Mouse (Mus musculus) G1E (cell line): ENCODE measurements around the gene Tmem132d. TPM values are rescaled to one million over a fixed set of nuclear protein-coding genes. Genes with fewer than 3 reads are reported as not detected.

Source experiments
- ATAC-seq: 2 replicates; pipeline ENCODE4 v1.8.0; 2016; ENCODE audit warnings: mild to moderate bottlenecking; ENCODE audit not compliant: insufficient number of reproducible peaks, poor library complexity, low FRiP score, severe bottlenecking; ENCODE audit errors: extremely low read depth
- DNase-seq: peaks from one replicate; pipeline ENCODE4 v3.0.0; 2012; ENCODE audit warnings: low spot score
- H3K27me3 ChIP-seq: 2 replicates; pipeline ENCODE4 v1.6.1; 2012; ENCODE audit warnings: mild to moderate bottlenecking, low read length, inconsistent platforms; ENCODE audit not compliant: insufficient read depth
- H3K36me3 ChIP-seq: replicated peaks from 2 replicates; pipeline ENCODE3; 2012; ENCODE audit warnings: mild to moderate bottlenecking, inconsistent platforms
- H3K4me1 ChIP-seq: 2 replicates; pipeline ENCODE4 v1.6.1; 2012; ENCODE audit warnings: low read depth, low read length, inconsistent platforms, mixed read lengths; ENCODE audit not compliant: insufficient read depth
- H3K4me3 ChIP-seq: 2 replicates; pipeline ENCODE4 v1.5.1; 2012; ENCODE audit warnings: low read depth, mild to moderate bottlenecking, inconsistent platforms, low read length, moderate library complexity, mixed read lengths
- H3K9me3 ChIP-seq: replicated peaks from 2 replicates; pipeline ENCODE4 v1.6.1; 2012; ENCODE audit warnings: inconsistent platforms
- CTCF ChIP-seq: IDR thresholded peaks from 2 replicates; pipeline ENCODE4 v1.5.1; 2012; ENCODE audit warnings: low read depth, low read length, inconsistent platforms, mixed read lengths
- GATA1 ChIP-seq: IDR thresholded peaks from 2 replicates; pipeline ENCODE4 v1.6.1; 2012; ENCODE audit warnings: borderline replicate concordance, low read length, inconsistent platforms, mixed read lengths
- GATA2 ChIP-seq: IDR thresholded peaks from 2 replicates; pipeline ENCODE4 v1.6.1; 2012; ENCODE audit warnings: low read depth, low read length, inconsistent platforms, borderline replicate concordance
- POLR2AphosphoS5 ChIP-seq: IDR thresholded peaks from 2 replicates; pipeline ENCODE4 v1.6.1; 2012; ENCODE audit warnings: low read depth, low read length, inconsistent platforms; ENCODE audit not compliant: insufficient replicate concordance
- TAL1 ChIP-seq: conservative IDR thresholded peaks from 2 replicates; pipeline ENCODE4 v1.6.1; 2012; ENCODE audit warnings: low read depth, low read length, inconsistent platforms, mixed read lengths
- polyA plus RNA-seq: library from polyadenylated mRNA; stranded (reverse); fragments of >175 nt; gene quantifications from 2 replicates; pipeline ENCODE4 v1.2.3, GENCODE M21; 2012
- total RNA-seq, 2 experiments: library from RNA; stranded (forward) in 1 of 2; stranded (reverse) in 1 of 2; fragments of 200-1000 nt in 1 of 2; fragments of >200 nt in 1 of 2; fragmentation: Nextera tagmentation in 1 of 2; gene quantifications; 2 replicates each; pipeline ENCODE4 v1.2.3; 2014 to 2017

The Tmem132d gene
- total and polyA plus RNA-seq, 3 experiments, result 0.11 TPM; not detected in 2

DNA sequence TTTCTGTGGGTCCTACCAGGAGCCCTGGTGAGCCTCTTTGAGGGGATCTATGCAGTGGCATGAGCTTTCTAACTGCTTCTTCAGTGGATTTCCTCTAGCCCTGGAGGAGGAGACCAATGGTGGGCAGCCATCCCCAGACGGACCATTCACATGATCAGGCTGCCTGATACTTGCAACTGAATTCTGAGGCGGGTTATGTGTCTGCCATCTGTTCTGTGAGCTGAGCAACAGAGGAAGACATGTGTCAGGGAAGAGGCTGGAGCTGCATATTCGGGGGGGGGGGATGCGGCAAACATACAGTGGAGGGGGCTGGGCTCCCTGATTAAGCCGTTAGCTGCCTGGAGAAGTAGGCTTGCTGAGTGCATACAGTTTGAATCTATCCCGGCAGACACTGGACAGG is 19.3 kb upstream of the Tmem132d start:
- no peak for TF ChIP-seq GATA1
- TF ChIP-seq GATA2, result no peak
- no peak for TF ChIP-seq POLR2AphosphoS5
- no peak for TF ChIP-seq CTCF
- TF ChIP-seq TAL1, result no peak
- DNase-seq (no peak), ATAC-seq (no peak)
- Histone ChIP-seq H3K4me3 (no peak overlapping the region), H3K4me1 (no peaks in the 10 kb centered on the region), H3K36me3 (no peaks in the 10 kb centered on the region), H3K27me3 (no peaks in the 10 kb centered on the region), H3K9me3 (peaks cover 77% of the 10 kb centered on the region)

DNA sequence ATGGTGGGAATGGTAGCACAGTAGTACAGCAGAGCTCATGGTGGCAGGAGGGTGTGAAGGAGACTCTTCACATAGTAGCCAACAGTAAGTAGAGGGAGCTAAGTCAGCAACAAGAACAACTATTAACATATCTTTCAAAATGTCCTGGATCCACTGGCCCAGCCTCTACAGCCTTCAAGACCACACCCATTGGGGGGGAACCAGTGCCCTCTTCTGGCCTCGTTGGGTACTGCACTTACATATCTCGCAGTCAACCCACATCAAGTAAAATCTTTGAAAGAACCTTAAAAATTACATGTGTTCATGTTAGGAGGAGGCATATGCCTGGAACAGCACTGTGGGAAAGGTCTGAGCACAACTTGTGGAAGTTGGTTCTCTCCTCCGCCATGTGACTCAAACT is 17.9 kb upstream of the Tmem132d start:
- DNase-seq (no peak), ATAC-seq (no peak)
- TF ChIP-seq POLR2AphosphoS5 (no peak), CTCF (no peak), GATA2 (no peak), GATA1 (no peak), TAL1 (no peak)
- Histone ChIP-seq H3K27me3 (no peaks in the 10 kb centered on the region), H3K9me3 (peaks cover 78% of the 10 kb centered on the region), H3K36me3 (no peaks in the 10 kb centered on the region), H3K4me1 (no peaks in the 10 kb centered on the region), H3K4me3 (no peak overlapping the region)

DNA sequence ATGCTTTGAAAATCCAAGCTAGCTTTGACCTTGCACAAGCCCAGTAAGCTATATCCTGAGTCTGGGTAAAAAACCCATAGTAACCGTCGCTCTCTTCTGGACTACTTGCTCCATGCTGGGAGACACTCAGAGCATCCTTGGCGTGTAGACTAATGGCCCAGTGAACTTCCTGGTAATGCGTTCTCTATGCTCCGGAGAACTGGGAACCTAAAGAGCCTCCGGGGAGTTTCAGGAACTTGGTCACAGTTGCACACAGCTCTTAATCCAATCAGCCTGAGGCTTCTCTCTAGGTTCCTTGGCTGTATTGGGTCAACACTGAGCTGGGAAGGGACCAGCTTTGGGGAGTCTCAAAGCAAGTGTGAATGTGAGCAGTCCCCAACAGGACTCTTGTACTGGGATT is 12.0 kb upstream of the Tmem132d start:
- H3K4me1 ChIP-seq, result no peaks in the 10 kb centered on the region
- no peaks in the 10 kb centered on the region for H3K36me3 ChIP-seq
- peaks cover 80% of the 10 kb centered on the region for H3K9me3 ChIP-seq
- H3K27me3 ChIP-seq, result no peaks in the 10 kb centered on the region
- DNase-seq, result no peak
- ATAC-seq, result no peak
- TF ChIP-seq CTCF, result no peak
- TF ChIP-seq GATA2, result no peak
- TF ChIP-seq TAL1, result no peak
- no peak for TF ChIP-seq POLR2AphosphoS5
- TF ChIP-seq GATA1, result no peak
- H3K4me3 ChIP-seq, result no peak overlapping the region

- Histone ChIP-seq H3K27me3 (no peaks in the 10 kb centered on the region), H3K9me3 (peaks cover 81% of the 10 kb centered on the region), H3K36me3 (no peaks in the 10 kb centered on the region), H3K4me3 (no peak overlapping the region), H3K4me1 (no peaks in the 10 kb centered on the region)
- ATAC-seq (no peak), DNase-seq (no peak)
- TF ChIP-seq GATA1 (no peak), GATA2 (no peak), POLR2AphosphoS5 (no peak), CTCF (no peak), TAL1 (no peak)
These were observed 11.0 kb upstream of the Tmem132d start for GRCm38 (mm10) chr5:128443848-128444247.

GRCm38 (mm10) chr5:128441121-128441520 is 8.2 kb upstream of the Tmem132d start:
- TF ChIP-seq GATA1 (no peak), GATA2 (no peak), TAL1 (no peak), POLR2AphosphoS5 (no peak), CTCF (no peak)
- H3K36me3 ChIP-seq, result no peaks in the 10 kb centered on the region
- ATAC-seq, result no peak
- no peaks in the 10 kb centered on the region for H3K27me3 ChIP-seq
- H3K4me1 ChIP-seq, result no peaks in the 10 kb centered on the region
- H3K4me3 ChIP-seq, result no peak overlapping the region
- H3K9me3 ChIP-seq, result peaks cover 83% of the 10 kb centered on the region
- DNase-seq, result no peak

- Histone ChIP-seq H3K4me1 (no peaks in the 10 kb centered on the region), H3K4me3 (no peak overlapping the region), H3K27me3 (no peaks in the 10 kb centered on the region), H3K36me3 (no peaks in the 10 kb centered on the region), H3K9me3 (peaks cover 81% of the 10 kb centered on the region)
- DNase-seq (no peak), ATAC-seq (no peak)
- TF ChIP-seq POLR2AphosphoS5 (no peak), GATA1 (no peak), GATA2 (no peak), TAL1 (no peak), CTCF (no peak)
These were observed 7.0 kb upstream of the Tmem132d start for GRCm38 (mm10) chr5:128439828-128440227.
